ENCODE assay signal across 8 mouse cellular contexts in the genomic region with DNA sequence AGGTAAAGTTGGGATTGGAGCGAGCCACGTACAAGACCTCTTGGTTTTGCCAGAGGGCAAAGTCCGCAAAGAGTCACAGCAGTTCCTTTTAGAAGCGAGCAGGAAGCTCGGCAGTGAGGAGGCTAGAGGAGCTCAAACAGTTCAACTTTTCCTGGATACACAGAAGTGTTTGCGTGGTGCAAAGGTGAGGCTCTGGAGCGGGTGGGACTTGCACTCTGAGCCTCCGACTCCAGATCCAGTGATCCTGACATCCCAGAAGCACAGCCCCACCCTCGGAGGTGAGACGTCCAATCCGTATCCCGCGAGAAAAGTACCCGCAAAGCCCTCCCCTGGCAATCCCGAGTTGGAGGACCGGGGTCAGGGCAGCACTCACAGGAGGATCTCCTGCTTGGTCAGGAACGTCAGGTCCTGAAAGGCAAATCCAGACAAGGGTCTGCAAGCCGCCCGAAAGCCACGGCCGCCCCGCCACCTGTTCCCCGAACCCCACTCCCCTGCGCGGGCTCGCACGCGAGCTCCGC. TPM values are rescaled to one million over a fixed set of nuclear protein-coding genes. Genes with fewer than 3 reads are reported as not detected.
DNase-seq lines count a peak whose midpoint lies in the region; ATAC-seq and TF ChIP-seq lines count a peak whose summit lies in the region.

No protein-coding gene starts in this region.

- H3K4me2 ChIP-seq in heart, postnatal 0 days (ENCODE audit: low read depth, low read length), result peak overlapping the region; percentile 85
- peak overlapping the region; percentile 63 for H3K4me2 ChIP-seq in hindbrain, embryonic 16.5 days (ENCODE audit: low read length)
- H3K4me2 ChIP-seq in liver, embryonic 15.5 days, result peak overlapping the region; percentile 94
- peak overlapping the region; percentile 65 for H3K4me2 ChIP-seq in stomach, embryonic 16.5 days (ENCODE audit: low read depth, low read length)

- H3K4me3 ChIP-seq in heart, postnatal 0 days (ENCODE audit: low read depth, low read length), result peak overlapping the region; percentile 69
- peak overlapping the region; percentile 96 for H3K4me3 ChIP-seq in bone marrow, adult 2 months (replicated peaks; ENCODE audit: control insufficient read depth, low read depth, low read length)
- peak overlapping the region; percentile 74 for H3K4me3 ChIP-seq in hindbrain, embryonic 16.5 days (ENCODE audit: low read length)
- peak overlapping the region; percentile 88 for H3K4me3 ChIP-seq in liver, embryonic 15.5 days (replicated peaks)
- H3K4me3 ChIP-seq in stomach, embryonic 16.5 days (replicated peaks; ENCODE audit: low read length), result peak overlapping the region; percentile 84

- intact Hi-C loops in heart, postnatal 25 days (cut with DNase I), result no loop called here

- under 1% methylated on average over 29 of the region's 29 CpGs for WGBS in heart, postnatal 0 days
- under 1% methylated on average over 29 of the region's 29 CpGs for WGBS in bone marrow, adult 2 months
- 2% methylated on average over 25 of the region's 29 CpGs for WGBS in hindbrain, embryonic 16.5 days
- under 1% methylated on average over 29 of the region's 29 CpGs for WGBS in liver, embryonic 15.5 days (ENCODE audit: insufficient replicate concordance)
- WGBS in stomach, embryonic 16.5 days, result under 1% methylated on average over 29 of the region's 29 CpGs

- TF ChIP-seq EP300 in heart, postnatal 0 days (IDR thresholded peaks at IDR 0.05; ENCODE audit: low read depth), result no peak

- ATAC-seq in heart, postnatal 0 days (ENCODE audit: insufficient read depth, low read depth), result peak; percentile 37
- ATAC-seq in hindbrain, embryonic 16.5 days, result peak; percentile 41; the same call in 1 of the 2 replicates
- peak; percentile 41 for ATAC-seq in liver, embryonic 15.5 days (ENCODE audit: insufficient read depth)
- ATAC-seq in stomach, embryonic 16.5 days (ENCODE audit: insufficient read depth, low FRiP score), result peak; percentile 49

- TF ChIP-seq CTCF in heart, postnatal 0 days (IDR thresholded peaks at IDR 0.05; ENCODE audit: low read depth), result no peak
- no peak for TF ChIP-seq CTCF in bone marrow, adult 2 months (IDR thresholded peaks at IDR 0.05; ENCODE audit: control insufficient read depth, insufficient read depth, low read length)

- peak overlapping the region; percentile 49 for H3K27ac ChIP-seq in heart, postnatal 0 days (ENCODE audit: low read depth)
- H3K27ac ChIP-seq in bone marrow, adult 2 months (ENCODE audit: control insufficient read depth, insufficient read depth, low read depth, low read length, poor library complexity), result peak overlapping the region; percentile 89
- H3K27ac ChIP-seq in hindbrain, embryonic 16.5 days (ENCODE audit: low read depth, low read length), result peak overlapping the region; percentile 40; the same call in 1 of the 2 replicates
- peak overlapping the region; percentile 95 for H3K27ac ChIP-seq in liver, embryonic 15.5 days (replicated peaks)
- peak overlapping the region; percentile 89 for H3K27ac ChIP-seq in stomach, embryonic 16.5 days (ENCODE audit: low read length)

- H3K4me1 ChIP-seq in heart, postnatal 0 days (ENCODE audit: control insufficient read depth, insufficient read depth), result peaks cover 13% of the 10 kb centered on the region; the same call in 1 of the 2 replicates
- peaks cover 1% of the 10 kb centered on the region; the same call in 1 of the 2 replicates for H3K4me1 ChIP-seq in bone marrow, adult 2 months (ENCODE audit: control insufficient read depth, insufficient read depth, low read length)
- peaks cover 12% of the 10 kb centered on the region for H3K4me1 ChIP-seq in hindbrain, embryonic 16.5 days (ENCODE audit: control insufficient read depth, insufficient read depth, low read depth, low read length)
- H3K4me1 ChIP-seq in liver, embryonic 15.5 days (replicated peaks), result peaks cover 63% of the 10 kb centered on the region
- H3K4me1 ChIP-seq in stomach, embryonic 16.5 days (ENCODE audit: control insufficient read depth, insufficient read depth, low read length), result peaks cover 5% of the 10 kb centered on the region; the same call in 1 of the 2 replicates

- peak; percentile 30 for DNase-seq in heart, postnatal 0 days (ENCODE audit: low spot score)
- DNase-seq in heart, postnatal 25 days (ENCODE audit: low spot score), result no peak
- no peak for DNase-seq in left cerebral cortex, adult 8-10 months (ENCODE audit: low spot score in 2 of 2)
- no peak for DNase-seq in cerebellum, postnatal 36 days

- no peaks in the 10 kb centered on the region for H3K9me3 ChIP-seq in heart, postnatal 0 days (replicated peaks; ENCODE audit: control insufficient read depth, low read length)
- no peaks in the 10 kb centered on the region for H3K9me3 ChIP-seq in hindbrain, embryonic 16.5 days (ENCODE audit: control insufficient read depth, low read length)
- no peaks in the 10 kb centered on the region for H3K9me3 ChIP-seq in liver, embryonic 15.5 days (replicated peaks)
- no peaks in the 10 kb centered on the region for H3K9me3 ChIP-seq in stomach, embryonic 16.5 days (replicated peaks; ENCODE audit: control insufficient read depth, low read length)

- peaks cover 15% of the 10 kb centered on the region for H3K36me3 ChIP-seq in heart, postnatal 0 days (replicated peaks; ENCODE audit: control insufficient read depth, insufficient read depth, low read length)
- H3K36me3 ChIP-seq in hindbrain, embryonic 16.5 days (ENCODE audit: control insufficient read depth, insufficient read depth, low read length), result peaks cover 3% of the 10 kb centered on the region; the same call in 1 of the 2 replicates
- H3K36me3 ChIP-seq in liver, embryonic 15.5 days (replicated peaks), result peaks cover 25% of the 10 kb centered on the region
- H3K36me3 ChIP-seq in stomach, embryonic 16.5 days (ENCODE audit: control insufficient read depth, insufficient read depth, low read length), result no peaks in the 10 kb centered on the region

- no peak for TF ChIP-seq POLR2A in bone marrow, adult 2 months (IDR thresholded peaks at IDR 0.05; ENCODE audit: borderline replicate concordance, control insufficient read depth, low read depth, low read length)

- H3K27me3 ChIP-seq in heart, postnatal 0 days (ENCODE audit: control insufficient read depth, insufficient read depth, low read length), result no peaks in the 10 kb centered on the region
- no peaks in the 10 kb centered on the region for H3K27me3 ChIP-seq in hindbrain, embryonic 16.5 days (replicated peaks; ENCODE audit: control insufficient read depth, insufficient read depth, low read length)
- no peaks in the 10 kb centered on the region for H3K27me3 ChIP-seq in liver, embryonic 15.5 days
- no peaks in the 10 kb centered on the region for H3K27me3 ChIP-seq in stomach, embryonic 16.5 days (ENCODE audit: control insufficient read depth, insufficient read depth, low read length)

- peak overlapping the region; percentile 47 for H3K9ac ChIP-seq in heart, postnatal 0 days (replicated peaks; ENCODE audit: low read depth, low read length)
- H3K9ac ChIP-seq in hindbrain, embryonic 16.5 days (ENCODE audit: low read depth, low read length), result peak overlapping the region; percentile 65
- peak overlapping the region; percentile 82 for H3K9ac ChIP-seq in liver, embryonic 15.5 days
- H3K9ac ChIP-seq in stomach, embryonic 16.5 days (ENCODE audit: low read length), result peak overlapping the region; percentile 74

RNA-seq across cellular contexts. Expression of a gene that starts 0.6 kb away (rescaled TPM):
- total RNA-seq in heart, postnatal 0 days (2014; rRNA removed; ENCODE audit: low replicate concordance), result 26.0 and 27.2 TPM in 2 replicates
- 57.2 and 57.4 TPM in 2 replicates for polyA plus RNA-seq in heart, postnatal 0 days (2015; fragmentation: Nextera tagmentation; extraction: Ambion mirVana)
- 10 to 100 TPM; 14.1 to 18.0 TPM for total RNA-seq in heart, postnatal 25 days (2021)
- 81.7 and 82.5 TPM in 2 replicates for polyA plus RNA-seq in bone marrow, adult 2 months (2011; ENCODE audit: insufficient read depth, insufficient read length, low replicate concordance, missing spikeins)
- polyA plus RNA-seq in hindbrain, embryonic 16.5 days (2015; fragmentation: Nextera tagmentation; extraction: Ambion mirVana), result 42.4 and 42.6 TPM in 2 replicates
- 84.7 and 85.0 TPM in 2 replicates for polyA plus RNA-seq in liver, embryonic 15.5 days (2015; fragmentation: Nextera tagmentation; extraction: Ambion mirVana)
- 141 and 167 TPM in 2 replicates for polyA plus RNA-seq in stomach, embryonic 16.5 days (2015; fragmentation: Nextera tagmentation; extraction: Ambion mirVana)
- total RNA-seq in left cerebral cortex, adult 8-10 months (2022), result 10 to 100 TPM; 19.7 to 26.3 (median 25.2) TPM

RNA-seq across cellular contexts. Expression of a gene that starts 0.6 kb away (rescaled TPM):
- 2.5 and 5.5 TPM in 2 replicates for total RNA-seq in heart, postnatal 0 days (2014; rRNA removed; ENCODE audit: low replicate concordance)
- 2.0 and 2.3 TPM in 2 replicates for polyA plus RNA-seq in heart, postnatal 0 days (2015; fragmentation: Nextera tagmentation; extraction: Ambion mirVana)
- total RNA-seq in heart, postnatal 25 days (2021), result 1 to 10 TPM; 1.4 to 1.8 TPM
- polyA plus RNA-seq in bone marrow, adult 2 months (2011; ENCODE audit: insufficient read depth, insufficient read length, low replicate concordance, missing spikeins), result 1.1 and 1.8 TPM in 2 replicates
- 4.5 and 4.9 TPM in 2 replicates for polyA plus RNA-seq in hindbrain, embryonic 16.5 days (2015; fragmentation: Nextera tagmentation; extraction: Ambion mirVana)
- 2.0 and 2.1 TPM in 2 replicates for polyA plus RNA-seq in liver, embryonic 15.5 days (2015; fragmentation: Nextera tagmentation; extraction: Ambion mirVana)
- polyA plus RNA-seq in stomach, embryonic 16.5 days (2015; fragmentation: Nextera tagmentation; extraction: Ambion mirVana), result 4.0 and 4.7 TPM in 2 replicates
- total RNA-seq in left cerebral cortex, adult 8-10 months (2022), result 1 to 10 TPM; 5.9 to 6.8 (median 6.6) TPM

RNA-seq across cellular contexts. Expression of a gene that starts 14.1 kb away (rescaled TPM):
- total RNA-seq in heart, postnatal 0 days (2014; rRNA removed; ENCODE audit: low replicate concordance), result 0.35 TPM in 1 of 2 replicates, not detected in the other
- 0.51 and 0.98 TPM in 2 replicates for polyA plus RNA-seq in heart, postnatal 0 days (2015; fragmentation: Nextera tagmentation; extraction: Ambion mirVana)
- total RNA-seq in heart, postnatal 25 days (2021), result under 1 TPM; 0.28 to 0.52 TPM
- not detected in 2 replicates for polyA plus RNA-seq in bone marrow, adult 2 months (2011; ENCODE audit: insufficient read depth, insufficient read length, low replicate concordance, missing spikeins)
- polyA plus RNA-seq in hindbrain, embryonic 16.5 days (2015; fragmentation: Nextera tagmentation; extraction: Ambion mirVana), result 3.3 TPM in 2 replicates
- 0.16 and 0.20 TPM in 2 replicates for polyA plus RNA-seq in liver, embryonic 15.5 days (2015; fragmentation: Nextera tagmentation; extraction: Ambion mirVana)
- 0.56 and 1.1 TPM in 2 replicates for polyA plus RNA-seq in stomach, embryonic 16.5 days (2015; fragmentation: Nextera tagmentation; extraction: Ambion mirVana)
- total RNA-seq in left cerebral cortex, adult 8-10 months (2022), result 1 to 10 TPM; 1.5 to 2.7 (median 2.1) TPM

RNA-seq across cellular contexts. Expression of a gene that starts 29.0 kb away (rescaled TPM):
- total RNA-seq in heart, postnatal 0 days (2014; rRNA removed; ENCODE audit: low replicate concordance), result 14.0 and 29.4 TPM in 2 replicates
- polyA plus RNA-seq in heart, postnatal 0 days (2015; fragmentation: Nextera tagmentation; extraction: Ambion mirVana), result 35.8 and 40.5 TPM in 2 replicates
- 10 to 100 TPM; 25.1 to 27.1 TPM for total RNA-seq in heart, postnatal 25 days (2021)
- 12.7 and 26.8 TPM in 2 replicates for polyA plus RNA-seq in bone marrow, adult 2 months (2011; ENCODE audit: insufficient read depth, insufficient read length, low replicate concordance, missing spikeins)
- 71.6 and 75.9 TPM in 2 replicates for polyA plus RNA-seq in hindbrain, embryonic 16.5 days (2015; fragmentation: Nextera tagmentation; extraction: Ambion mirVana)
- polyA plus RNA-seq in liver, embryonic 15.5 days (2015; fragmentation: Nextera tagmentation; extraction: Ambion mirVana), result 25.4 and 28.3 TPM in 2 replicates
- 52.2 and 53.3 TPM in 2 replicates for polyA plus RNA-seq in stomach, embryonic 16.5 days (2015; fragmentation: Nextera tagmentation; extraction: Ambion mirVana)
- 10 to 100 TPM; 40.5 to 43.0 (median 41.7) TPM for total RNA-seq in left cerebral cortex, adult 8-10 months (2022)

RNA-seq across cellular contexts. Expression of a gene that starts 37.4 kb away (rescaled TPM):
- total RNA-seq in heart, postnatal 0 days (2014; rRNA removed; ENCODE audit: low replicate concordance), result 8.0 and 8.7 TPM in 2 replicates
- polyA plus RNA-seq in heart, postnatal 0 days (2015; fragmentation: Nextera tagmentation; extraction: Ambion mirVana), result 3.6 and 3.9 TPM in 2 replicates
- total RNA-seq in heart, postnatal 25 days (2021), result 1 to 10 TPM; 5.8 to 6.1 TPM
- 11.0 and 24.0 TPM in 2 replicates for polyA plus RNA-seq in bone marrow, adult 2 months (2011; ENCODE audit: insufficient read depth, insufficient read length, low replicate concordance, missing spikeins)
- polyA plus RNA-seq in hindbrain, embryonic 16.5 days (2015; fragmentation: Nextera tagmentation; extraction: Ambion mirVana), result 23.7 and 30.3 TPM in 2 replicates
- polyA plus RNA-seq in liver, embryonic 15.5 days (2015; fragmentation: Nextera tagmentation; extraction: Ambion mirVana), result 4.4 and 5.6 TPM in 2 replicates
- polyA plus RNA-seq in stomach, embryonic 16.5 days (2015; fragmentation: Nextera tagmentation; extraction: Ambion mirVana), result 12.5 and 13.2 TPM in 2 replicates
- 10 to 100 TPM; 17.2 to 24.6 (median 21.3) TPM for total RNA-seq in left cerebral cortex, adult 8-10 months (2022)

Comparison
In these comparisons a context has a peak if more than half of its experiments do, and no peak if none do; other contexts are left out.
1. H3K27ac ChIP-seq: peak in every context shown above with its lines; median percentile 95 in liver, embryonic 15.5 days; 89 in bone marrow, adult 2 months; 89 in stomach, embryonic 16.5 days; 49 in heart, postnatal 0 days; 40 in hindbrain, embryonic 16.5 days.